Mouse (Mus musculus) forebrain, embryonic 10.5 days (tissue): ENCODE measurements around the gene Cd28. TPM values are rescaled to one million over a fixed set of nuclear protein-coding genes. Genes with fewer than 3 reads are reported as not detected.

ENCODE experiments used
- DNase-seq: peaks from one replicate; pipeline ENCODE4 v3.0.0-alpha.2; 2017; ENCODE audit warnings: low spot score; ENCODE audit errors: extremely low spot score
- H3K27ac ChIP-seq: fragments of 300-500 bp; sonication (generic); 2 replicates; pipeline ENCODE4 v1.5.1; 2016; ENCODE audit warnings: mild to moderate bottlenecking
- H3K27me3 ChIP-seq: fragments of 300-500 bp; sonication (generic); 2 replicates; pipeline ENCODE4 v1.6.1; 2016; ENCODE audit warnings: mild to moderate bottlenecking; ENCODE audit not compliant: poor library complexity, severe bottlenecking
- H3K36me3 ChIP-seq: fragments of 300-500 bp; sonication (generic); replicated peaks from 2 replicates; pipeline ENCODE4 v1.6.1; 2016; ENCODE audit warnings: mild to moderate bottlenecking, moderate library complexity
- H3K4me1 ChIP-seq: fragments of 300-500 bp; sonication (generic); 2 replicates; pipeline ENCODE4 v1.6.1; 2016
- H3K4me3 ChIP-seq: fragments of 300-500 bp; sonication (generic); 2 replicates; pipeline ENCODE4 v1.5.1; 2016; ENCODE audit warnings: mild to moderate bottlenecking, moderate library complexity
- H3K9me3 ChIP-seq: fragments of 300-500 bp; sonication (generic); 2 replicates; pipeline ENCODE4 v1.6.1; 2016; ENCODE audit warnings: mild to moderate bottlenecking, moderate library complexity
- WGBS: fragments of 180-500 bp; shearing (Covaris S2); methylation state at CpG from one replicate; pipeline ENCODE4 v1.1.7; 2016; 5-methylcytosine and 5-hydroxymethylcytosine counted together
- polyA plus RNA-seq: library from polyadenylated mRNA; unstranded; fragments of >200 nt; fragmentation: Nextera tagmentation; extraction: Ambion mirVana; gene quantifications from 2 replicates; pipeline ENCODE4 v1.2.1, GENCODE M21; 2016

The Cd28 gene
- polyA plus RNA-seq, result 0.02 and 0.09 TPM in 2 replicates

GRCm38 (mm10) chr1:60716567-60716966, at the start of gene Cd28:
Cd28 (plus strand) TSS chr1:60716800.
- WGBS, result 95% methylated on average over 5 of the region's 5 CpGs
- no peak within 1 kb of the TSS for H3K27ac ChIP-seq
- H3K4me1 ChIP-seq, result no peaks in the 10 kb centered on the region
- H3K36me3 ChIP-seq, result no peaks in the 10 kb centered on the region
- no peaks in the 10 kb centered on the region for H3K27me3 ChIP-seq
- no peaks in the 10 kb centered on the region for H3K9me3 ChIP-seq
- DNase-seq, result no peak
- no peak within 1 kb of the TSS for H3K4me3 ChIP-seq

DNA sequence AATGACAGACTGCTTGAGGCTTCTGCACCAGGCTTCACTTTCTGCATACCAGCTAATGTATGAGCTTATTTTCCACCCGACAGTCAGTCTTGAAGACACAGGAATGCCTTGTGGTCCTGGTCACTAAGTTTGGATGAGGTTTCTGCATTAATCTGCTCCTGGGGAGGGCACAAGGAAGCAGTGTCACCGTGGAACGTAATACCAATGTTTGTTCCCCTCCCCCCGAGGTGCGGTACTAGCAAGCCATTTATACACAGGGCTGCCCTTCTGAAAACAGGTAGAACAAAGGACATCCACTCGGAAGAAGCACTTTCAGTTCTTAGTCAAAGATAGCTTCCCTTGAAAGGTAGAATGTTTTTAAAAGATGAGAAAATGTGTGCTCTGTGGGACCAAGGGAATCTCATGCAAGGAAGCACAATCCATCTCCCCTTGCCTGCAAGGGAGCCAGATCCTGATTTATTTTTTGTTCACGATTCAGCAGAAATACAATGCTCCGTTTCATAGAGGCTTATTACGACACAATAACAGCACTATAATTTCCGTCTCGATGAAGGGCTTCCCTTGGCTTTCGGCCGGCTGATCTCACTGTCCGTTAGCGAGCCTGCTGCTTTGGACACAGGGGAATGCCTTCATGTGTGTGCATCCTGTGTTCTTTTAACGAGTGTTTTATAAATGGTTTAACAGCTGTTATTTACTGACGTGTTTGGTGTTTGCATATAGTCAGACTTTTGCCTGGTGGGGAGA, 48.6 kb upstream of the Cd28 start:
- H3K4me3 ChIP-seq, result no peak overlapping the region
- WGBS, result 63% methylated on average over 17 of the region's 17 CpGs
- DNase-seq, result no peak
- no peaks in the 10 kb centered on the region for H3K9me3 ChIP-seq
- peaks cover 9% of the 10 kb centered on the region for H3K4me1 ChIP-seq
- H3K27me3 ChIP-seq, result no peaks in the 10 kb centered on the region
- no peak overlapping the region for H3K27ac ChIP-seq
- H3K36me3 ChIP-seq, result no peaks in the 10 kb centered on the region

- H3K36me3 ChIP-seq, result no peaks in the 10 kb centered on the region
- 81% methylated on average over 9 of the region's 9 CpGs for WGBS
- H3K27me3 ChIP-seq, result no peaks in the 10 kb centered on the region
- H3K4me1 ChIP-seq, result peaks cover 9% of the 10 kb centered on the region
- H3K9me3 ChIP-seq, result no peaks in the 10 kb centered on the region
- no peak for DNase-seq
- no peak overlapping the region for H3K27ac ChIP-seq
- no peak overlapping the region for H3K4me3 ChIP-seq
These were observed 47.6 kb upstream of the Cd28 start for GRCm38 (mm10) chr1:60669048-60669447.

- WGBS, result 92% methylated on average over 2 of the region's 2 CpGs
- DNase-seq, result no peak
- Histone ChIP-seq H3K36me3 (no peaks in the 10 kb centered on the region), H3K27ac (no peak overlapping the region), H3K4me1 (peaks cover 9% of the 10 kb centered on the region), H3K4me3 (no peak overlapping the region), H3K9me3 (no peaks in the 10 kb centered on the region), H3K27me3 (no peaks in the 10 kb centered on the region)
These were observed 46.9 kb upstream of the Cd28 start for GRCm38 (mm10) chr1:60669664-60670063.

DNA sequence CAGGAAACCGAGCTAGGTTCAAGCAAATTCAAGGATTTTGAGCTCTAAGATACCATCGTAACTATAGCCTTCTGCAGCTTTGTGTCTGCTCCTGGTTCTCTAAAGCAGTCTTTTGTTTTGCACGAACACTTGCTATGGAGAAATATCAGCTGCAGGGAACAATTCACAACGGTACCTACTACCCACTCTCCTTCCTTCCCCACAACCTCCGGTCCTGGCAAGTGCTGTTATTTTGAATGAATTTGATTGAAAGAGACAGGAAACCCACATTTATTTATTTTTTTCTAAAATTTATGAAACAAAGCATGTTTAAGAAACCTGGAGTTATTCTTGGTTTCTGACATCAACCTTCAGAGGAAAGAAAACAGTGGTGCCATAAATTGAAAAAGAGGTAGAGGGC, 46.4 kb upstream of the Cd28 start:
- Histone ChIP-seq H3K27me3 (no peaks in the 10 kb centered on the region), H3K27ac (no peak overlapping the region), H3K4me3 (no peak overlapping the region), H3K9me3 (no peaks in the 10 kb centered on the region), H3K4me1 (peaks cover 9% of the 10 kb centered on the region), H3K36me3 (no peaks in the 10 kb centered on the region)
- no peak for DNase-seq
- 89% methylated on average over 5 of the region's 5 CpGs for WGBS

- no peaks in the 10 kb centered on the region for H3K9me3 ChIP-seq
- no peak for DNase-seq
- 94% methylated on average over 4 of the region's 4 CpGs for WGBS
- no peaks in the 10 kb centered on the region for H3K4me1 ChIP-seq
- H3K4me3 ChIP-seq, result no peak overlapping the region
- no peaks in the 10 kb centered on the region for H3K36me3 ChIP-seq
- H3K27me3 ChIP-seq, result no peaks in the 10 kb centered on the region
- H3K27ac ChIP-seq, result no peak overlapping the region
These were observed 32.8 kb upstream of the Cd28 start for GRCm38 (mm10) chr1:60683766-60684165.

- 89% methylated on average over 3 of the region's 3 CpGs for WGBS
- Histone ChIP-seq H3K4me3 (no peak overlapping the region), H3K9me3 (no peaks in the 10 kb centered on the region), H3K27ac (no peak overlapping the region), H3K27me3 (no peaks in the 10 kb centered on the region), H3K4me1 (no peaks in the 10 kb centered on the region), H3K36me3 (no peaks in the 10 kb centered on the region)
- DNase-seq, result no peak
These were observed 20.3 kb upstream of the Cd28 start for GRCm38 (mm10) chr1:60696115-60696895.

DNA sequence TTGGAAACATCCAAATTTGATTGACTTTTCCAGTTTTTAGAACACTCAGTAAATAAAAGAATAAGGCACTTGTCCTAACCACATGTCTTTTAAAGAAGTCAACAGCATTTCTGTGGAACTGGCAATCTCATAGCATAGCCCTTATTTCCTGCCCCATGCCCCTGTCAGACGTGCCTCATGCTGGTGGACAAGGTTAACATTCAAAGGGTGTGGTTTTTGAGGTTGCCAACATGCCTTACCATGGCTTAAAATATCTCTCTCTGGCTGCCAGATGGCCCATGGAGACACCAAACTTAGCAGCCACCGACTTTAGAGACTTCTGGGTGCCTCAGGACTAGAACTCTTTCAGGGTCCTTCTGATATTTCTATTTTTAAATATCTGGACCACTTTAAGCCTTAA, 14.0 kb upstream of the Cd28 start:
- Histone ChIP-seq H3K9me3 (no peaks in the 10 kb centered on the region), H3K4me1 (no peaks in the 10 kb centered on the region), H3K4me3 (no peak overlapping the region), H3K27ac (no peak overlapping the region), H3K27me3 (no peaks in the 10 kb centered on the region), H3K36me3 (no peaks in the 10 kb centered on the region)
- 73% methylated on average over 2 of the region's 2 CpGs for WGBS
- DNase-seq, result no peak

DNA sequence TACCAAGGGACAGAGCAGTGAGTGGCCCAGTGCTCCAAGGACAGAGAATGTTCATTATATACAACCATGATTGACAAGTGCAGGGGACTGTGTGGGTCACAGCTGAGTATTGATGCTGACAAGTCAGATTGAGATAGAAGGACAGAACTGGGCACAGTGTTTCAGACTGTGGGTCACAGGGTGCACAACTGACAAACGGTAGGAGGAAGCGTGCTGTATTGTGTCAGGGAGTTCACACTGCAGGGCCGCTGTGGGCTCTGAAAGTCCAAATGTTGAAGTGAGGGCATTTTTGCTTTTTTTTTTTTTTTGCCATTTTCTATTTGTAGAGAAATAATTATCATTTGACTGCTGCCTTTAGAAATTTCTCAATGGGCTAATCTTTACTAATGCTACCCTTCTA, 3.4 kb upstream of the Cd28 start:
- Histone ChIP-seq H3K4me1 (no peaks in the 10 kb centered on the region), H3K36me3 (no peaks in the 10 kb centered on the region), H3K27me3 (no peaks in the 10 kb centered on the region), H3K9me3 (no peaks in the 10 kb centered on the region), H3K27ac (no peak overlapping the region), H3K4me3 (no peak overlapping the region)
- 90% methylated on average over 3 of the region's 3 CpGs for WGBS
- no peak for DNase-seq

DNA sequence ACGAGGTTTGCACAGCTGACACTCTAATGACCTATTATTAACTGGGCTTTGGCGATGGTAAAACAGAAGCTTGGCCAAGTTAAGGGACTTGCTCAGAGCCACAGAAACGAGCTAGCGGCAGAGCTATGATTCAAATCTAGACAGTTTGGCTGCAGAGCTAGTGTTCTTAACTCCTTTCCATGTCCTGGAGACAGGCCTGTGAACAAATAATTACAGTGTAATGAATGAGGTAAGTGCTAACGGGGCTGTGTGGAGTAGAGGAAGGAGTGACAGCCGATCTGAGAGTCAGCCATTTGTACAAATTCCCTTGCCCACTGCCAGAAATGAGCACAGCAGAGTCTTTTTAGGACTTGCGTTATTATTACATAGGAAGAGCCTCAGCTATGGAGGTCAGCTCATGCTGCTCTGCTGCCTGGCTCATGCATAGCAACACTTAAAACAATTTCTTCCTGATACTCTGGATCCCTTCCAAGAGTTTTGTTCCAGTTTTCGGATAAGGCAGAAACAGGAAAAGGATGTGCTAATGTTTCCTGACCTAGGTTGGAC, 876 bp upstream of the Cd28 start:
- no peak for DNase-seq
- H3K27me3 ChIP-seq, result no peaks in the 10 kb centered on the region
- 82% methylated on average over 8 of the region's 8 CpGs for WGBS
- H3K36me3 ChIP-seq, result no peaks in the 10 kb centered on the region
- no peak overlapping the region for H3K4me3 ChIP-seq
- H3K9me3 ChIP-seq, result no peaks in the 10 kb centered on the region
- H3K27ac ChIP-seq, result no peak overlapping the region
- no peaks in the 10 kb centered on the region for H3K4me1 ChIP-seq

DNA sequence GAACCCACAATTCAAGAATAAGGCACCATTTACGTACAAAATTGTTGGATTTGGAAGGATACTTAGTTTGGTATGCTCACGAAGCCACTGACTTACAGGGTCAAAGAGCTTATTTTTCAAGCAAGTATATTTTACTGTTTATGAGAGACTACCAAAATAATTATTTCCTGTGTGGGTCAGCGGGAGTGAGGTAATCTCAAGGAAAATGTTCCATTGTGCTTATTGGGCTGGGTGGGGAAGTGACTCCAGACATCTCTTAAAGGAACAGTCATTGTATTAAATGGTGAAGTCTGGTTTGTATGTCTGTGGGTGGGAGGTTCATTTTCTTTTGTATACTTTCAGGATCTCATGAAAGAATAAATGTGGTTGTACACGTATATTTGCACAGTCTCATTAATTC, 2.0 kb downstream of the Cd28 start:
- H3K27me3 ChIP-seq, result no peaks in the 10 kb centered on the region
- DNase-seq, result no peak
- WGBS, result 88% methylated on average over 4 of the region's 4 CpGs
- no peaks in the 10 kb centered on the region for H3K9me3 ChIP-seq
- no peak overlapping the region for H3K4me3 ChIP-seq
- H3K36me3 ChIP-seq, result no peaks in the 10 kb centered on the region
- H3K27ac ChIP-seq, result no peak overlapping the region
- no peaks in the 10 kb centered on the region for H3K4me1 ChIP-seq

GRCm38 (mm10) chr1:60723555-60723954, 7.0 kb downstream of the Cd28 start:
- Histone ChIP-seq H3K4me3 (no peak overlapping the region), H3K27ac (no peak overlapping the region), H3K36me3 (no peaks in the 10 kb centered on the region), H3K9me3 (no peaks in the 10 kb centered on the region), H3K4me1 (no peaks in the 10 kb centered on the region), H3K27me3 (no peaks in the 10 kb centered on the region)
- 95% methylated on average over 3 of the region's 3 CpGs for WGBS
- DNase-seq, result no peak

- DNase-seq, result no peak
- Histone ChIP-seq H3K4me1 (no peaks in the 10 kb centered on the region), H3K27me3 (no peaks in the 10 kb centered on the region), H3K9me3 (no peaks in the 10 kb centered on the region; the same call in 1 of the 2 replicates), H3K27ac (no peak overlapping the region), H3K4me3 (no peak overlapping the region), H3K36me3 (no peaks in the 10 kb centered on the region)
- WGBS, result 90% methylated on average over 2 of the region's 2 CpGs
These were observed 15.3 kb downstream of the Cd28 start for GRCm38 (mm10) chr1:60731940-60732339.
